Mouse (Mus musculus) monocyte, adult 2 months (primary cell): ENCODE results near the gene Barhl2.

Experiments
- DNase-seq, 2 experiments: peaks; one replicate each; pipeline ENCODE4 v3.0.0; 2022; ENCODE audit warnings: low spot score in 2 of 2, low read depth in 1 of 2

Gene Barhl2

DNA sequence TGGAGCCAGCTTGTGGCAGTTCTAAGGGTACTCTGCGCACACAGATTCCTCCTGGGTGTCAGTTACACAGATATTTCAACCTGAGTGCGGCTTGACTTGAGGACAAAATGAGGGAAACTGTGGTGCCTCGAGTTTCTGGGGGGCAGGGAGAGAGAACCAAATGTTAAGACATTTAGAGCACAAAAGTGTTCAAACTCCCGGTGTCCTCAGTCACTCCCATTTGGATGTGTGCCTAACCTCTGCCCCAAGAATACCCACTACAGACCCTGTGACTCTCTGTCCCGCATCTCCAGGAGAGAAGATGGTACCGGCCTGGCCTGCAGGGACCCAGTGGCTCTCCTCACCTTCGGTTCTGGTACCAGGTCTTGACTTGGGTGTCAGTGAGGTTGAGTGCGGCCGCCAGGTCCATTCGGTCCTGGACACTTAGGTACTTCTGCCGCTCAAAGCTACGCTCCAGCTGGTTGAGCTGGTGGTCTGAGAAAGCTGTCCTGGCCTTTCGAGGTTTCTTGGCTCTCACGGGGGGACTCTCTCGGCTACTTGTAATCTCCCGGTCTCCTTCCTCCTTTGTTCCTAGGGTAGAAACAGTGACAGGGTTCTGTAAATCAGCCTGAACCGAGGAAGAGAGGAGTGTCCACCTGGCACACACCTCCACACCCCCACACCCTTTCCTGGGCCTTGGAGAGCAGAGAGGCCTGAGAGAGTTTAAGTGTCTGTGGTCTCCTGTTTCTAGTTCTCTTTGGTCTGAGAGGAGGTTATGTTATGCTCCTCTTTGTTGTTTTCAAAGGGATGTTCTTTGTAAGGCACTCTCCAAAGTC is 2.7 kb downstream of the Barhl2 start:
- DNase-seq: no peak

- DNase-seq: no peak
Measured at GRCm38 (mm10) chr5:106454411-106455105, 3.4 kb downstream of the Barhl2 start.

DNA sequence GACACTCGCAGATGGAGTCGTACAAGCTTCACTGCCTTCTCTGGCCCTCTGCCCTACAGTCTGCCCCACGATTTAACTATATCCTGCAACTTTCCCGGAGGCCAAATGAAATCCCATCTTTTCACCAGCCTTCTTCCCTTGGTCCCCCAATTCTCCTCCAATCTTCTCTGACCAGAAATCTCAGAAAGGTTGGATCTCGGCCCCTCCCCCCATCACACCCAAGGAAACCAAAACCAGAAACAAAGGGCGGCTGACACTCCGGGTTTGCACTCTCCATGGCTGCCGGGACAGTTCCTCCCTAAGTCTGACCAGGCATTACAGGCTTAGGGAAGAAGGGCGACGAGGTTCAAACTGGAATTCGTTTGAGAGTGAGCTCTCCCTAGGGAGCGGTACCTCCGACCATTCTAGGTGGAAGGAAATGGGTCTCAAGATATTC is 4.1 kb downstream of the Barhl2 start:
- no peak for DNase-seq

DNA sequence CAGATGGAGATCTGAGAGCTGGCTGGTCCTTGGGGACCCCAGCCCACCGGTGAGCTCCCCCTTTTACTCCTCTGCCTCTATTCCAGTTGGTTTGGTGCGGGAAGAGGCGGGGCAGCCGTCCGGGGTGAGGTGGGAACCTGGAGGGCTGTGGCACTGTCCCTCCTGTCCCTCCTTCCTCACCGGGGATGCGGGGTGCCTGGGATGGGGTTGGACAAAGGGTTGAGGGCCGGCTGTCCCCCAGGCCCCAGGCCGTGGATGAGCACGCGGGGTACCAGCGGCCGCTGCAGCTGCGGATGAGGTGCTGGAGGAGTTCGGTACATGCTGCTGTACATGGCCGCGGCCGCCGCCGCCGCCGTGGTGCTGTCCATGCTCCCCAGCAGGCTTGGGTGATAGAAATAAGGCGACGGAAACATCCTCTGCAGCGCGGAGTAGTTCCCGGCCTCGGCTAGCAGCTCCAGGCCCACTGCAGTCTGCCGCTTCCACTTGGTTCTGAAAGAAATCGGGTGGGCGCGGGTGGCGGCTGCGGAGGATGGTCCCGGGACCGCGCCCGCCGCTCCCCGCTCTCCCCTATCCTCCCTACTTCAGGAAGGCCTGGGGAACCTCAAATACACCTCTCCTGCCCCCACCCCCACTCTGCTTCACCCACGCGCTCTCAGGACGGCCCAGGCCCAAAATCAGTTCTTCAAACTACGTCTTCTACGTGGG is 4.6 kb downstream of the Barhl2 start:
- DNase-seq: no peak

- DNase-seq: no peak
Measured at GRCm38 (mm10) chr5:106452686-106453085, 5.3 kb downstream of the Barhl2 start.

DNA sequence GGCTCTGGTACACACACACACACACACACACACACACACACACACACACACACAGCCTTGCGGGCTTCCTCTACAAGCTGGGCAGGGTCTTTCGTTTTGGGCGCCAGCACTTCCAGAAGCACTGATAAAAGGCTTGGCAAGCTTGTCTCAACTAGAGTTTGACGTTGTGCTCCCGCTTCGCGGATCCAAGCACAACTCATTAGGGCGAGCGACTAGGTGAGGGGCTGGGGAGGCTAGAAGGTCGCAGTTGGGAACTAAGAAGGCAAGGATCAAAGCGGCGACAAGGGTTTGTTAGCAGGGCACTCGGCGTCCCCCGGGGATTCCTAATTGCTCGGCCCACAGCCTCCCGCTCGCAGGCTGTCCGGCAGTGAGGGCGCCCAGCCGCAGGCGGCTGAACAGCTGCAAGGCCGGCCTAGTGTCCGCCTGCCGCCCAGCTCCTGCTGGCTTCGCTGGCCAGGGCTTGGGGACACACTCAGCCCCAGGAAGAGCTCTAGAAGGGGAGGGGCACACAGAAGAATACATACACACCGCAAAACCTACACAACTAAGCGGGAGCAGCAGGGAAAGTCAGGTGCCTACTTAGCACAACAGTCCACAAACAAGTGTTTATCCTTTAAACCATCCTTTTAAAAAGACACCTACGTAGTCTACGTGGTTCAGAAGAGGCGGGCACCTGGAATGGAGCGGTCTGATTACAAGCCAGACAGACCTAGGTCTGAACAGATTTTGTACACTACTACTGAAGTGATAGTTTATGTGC is 6.1 kb downstream of the Barhl2 start:
- no peak for DNase-seq

DNA sequence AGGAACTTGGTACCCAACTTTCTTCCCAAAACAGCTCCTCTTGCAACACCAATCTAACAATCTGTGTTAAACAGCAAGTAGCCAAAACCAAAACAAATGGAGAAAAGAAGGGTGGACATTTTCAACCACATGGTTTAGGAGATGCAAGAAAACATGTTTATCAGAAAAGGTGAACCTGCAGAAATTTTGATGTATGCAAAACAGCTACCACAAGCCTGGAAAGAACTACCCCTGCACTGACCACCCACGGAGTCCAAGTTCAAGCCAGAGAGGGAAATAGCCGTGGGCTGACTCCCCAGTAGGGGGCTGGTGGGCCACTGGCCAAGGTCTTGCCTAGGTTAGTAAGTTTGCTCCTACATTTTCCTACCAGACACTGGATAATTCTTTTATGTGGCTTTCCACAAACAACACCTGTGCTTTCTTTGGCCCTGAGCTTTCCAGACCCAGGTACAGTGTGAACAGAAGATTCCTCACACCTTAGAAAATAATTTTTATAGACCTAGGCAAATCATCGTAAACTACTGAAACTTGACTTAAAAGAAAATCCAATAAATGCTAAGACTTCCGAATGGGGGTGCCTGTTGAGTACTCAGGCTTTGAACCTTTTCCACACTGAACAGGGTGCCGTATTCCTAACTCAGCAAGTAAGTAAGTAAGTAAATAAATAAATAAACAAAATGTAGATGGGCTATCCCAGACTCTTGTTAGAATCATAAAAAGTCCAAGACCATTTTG is 7.4 kb downstream of the Barhl2 start:
- DNase-seq: no peak

DNA sequence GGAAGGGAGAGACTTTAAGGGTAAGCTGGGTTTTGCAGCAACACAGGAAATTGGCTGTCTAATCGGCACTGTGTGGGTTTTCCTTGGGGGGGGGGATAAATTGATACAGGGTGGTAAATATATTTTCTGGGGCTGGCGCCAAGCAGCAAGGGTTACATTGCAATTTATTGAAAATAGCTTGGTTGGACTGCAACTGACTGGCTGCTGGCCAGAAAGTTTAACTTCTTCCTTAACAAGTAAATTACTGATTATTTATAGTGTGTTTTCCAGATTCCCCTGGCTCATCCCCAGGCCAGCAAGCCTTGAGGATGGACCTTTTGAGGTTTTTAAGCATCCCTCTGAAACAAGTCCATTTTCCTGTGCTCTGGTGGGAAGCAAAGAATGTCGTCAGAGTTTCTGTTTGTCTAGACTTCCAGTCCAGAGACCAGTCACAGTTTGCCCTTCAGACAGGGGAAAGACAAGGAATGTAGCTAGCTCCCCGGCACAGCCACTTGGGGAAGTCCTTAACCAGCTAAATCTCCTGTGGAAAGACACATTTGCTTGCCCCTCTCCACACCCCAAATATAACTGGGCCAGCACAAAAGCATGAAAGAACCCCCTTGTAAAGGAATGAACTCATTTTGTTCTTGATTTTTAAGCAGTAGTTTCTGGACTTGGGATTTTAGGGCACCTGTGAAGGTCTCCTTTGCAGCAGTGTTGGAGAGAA is 8.1 kb downstream of the Barhl2 start:
- DNase-seq: no peak

- DNase-seq: no peak
Measured at GRCm38 (mm10) chr5:106448798-106449125, 9.2 kb downstream of the Barhl2 start.

GRCm38 (mm10) chr5:106447951-106448797 is 9.8 kb downstream of the Barhl2 start:
- DNase-seq: no peak

DNA sequence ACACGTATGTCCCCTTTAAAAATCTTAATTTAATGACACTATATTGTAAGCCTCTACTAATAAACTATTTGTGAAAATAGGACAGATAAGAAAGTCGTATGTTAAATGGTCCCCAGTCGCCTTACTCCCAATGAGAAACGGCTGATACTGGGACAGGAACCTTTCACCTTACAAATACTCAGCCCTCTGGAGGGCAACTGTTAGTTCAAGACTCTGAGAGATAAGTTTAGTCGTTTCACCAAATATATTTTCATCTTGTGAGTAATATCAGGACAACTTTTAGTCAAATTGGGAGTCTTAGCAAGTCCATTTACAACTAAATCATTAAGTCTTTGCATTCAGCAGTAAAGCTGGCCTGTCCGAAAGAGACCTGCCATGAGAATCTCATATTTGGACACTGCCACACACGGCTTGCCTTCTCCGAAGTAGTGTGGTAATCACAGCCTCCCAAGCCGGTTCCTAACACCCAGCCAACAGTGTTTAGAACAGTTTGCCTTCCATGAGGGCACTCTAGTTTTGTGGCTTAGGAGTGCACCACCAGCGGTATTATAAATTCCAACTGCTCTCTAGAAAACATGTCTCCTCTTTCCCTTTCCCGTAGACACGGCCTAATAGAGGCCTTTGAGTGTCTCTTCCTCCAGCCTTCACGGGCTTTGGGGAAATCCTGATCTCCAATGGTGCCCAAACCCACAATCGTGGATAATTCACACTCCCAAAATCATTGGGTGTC is 10.7 kb downstream of the Barhl2 start:
- no peak for DNase-seq

GRCm38 (mm10) chr5:106446593-106446992 is 11.4 kb downstream of the Barhl2 start:
- DNase-seq: no peak

DNA sequence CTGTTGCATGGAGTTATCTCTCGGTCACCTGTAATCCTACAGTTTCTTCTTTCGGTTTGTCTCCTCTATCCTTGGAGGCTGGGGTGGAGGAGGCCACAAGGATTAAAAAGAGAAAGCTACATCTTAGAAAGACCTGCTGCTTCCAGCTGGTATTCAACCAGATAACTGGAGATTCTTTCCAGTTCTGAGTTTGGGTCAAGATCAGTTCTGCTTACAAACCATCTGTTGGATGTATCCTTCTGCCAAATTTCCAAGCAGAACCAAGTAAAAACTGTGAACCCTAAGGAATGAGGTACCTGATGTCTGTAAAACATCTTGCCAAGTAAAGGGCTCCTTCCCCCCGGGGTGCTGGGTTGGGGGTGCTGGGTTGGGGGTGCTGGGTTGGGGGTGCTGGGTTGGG is 12.3 kb downstream of the Barhl2 start:
- DNase-seq: no peak

DNA sequence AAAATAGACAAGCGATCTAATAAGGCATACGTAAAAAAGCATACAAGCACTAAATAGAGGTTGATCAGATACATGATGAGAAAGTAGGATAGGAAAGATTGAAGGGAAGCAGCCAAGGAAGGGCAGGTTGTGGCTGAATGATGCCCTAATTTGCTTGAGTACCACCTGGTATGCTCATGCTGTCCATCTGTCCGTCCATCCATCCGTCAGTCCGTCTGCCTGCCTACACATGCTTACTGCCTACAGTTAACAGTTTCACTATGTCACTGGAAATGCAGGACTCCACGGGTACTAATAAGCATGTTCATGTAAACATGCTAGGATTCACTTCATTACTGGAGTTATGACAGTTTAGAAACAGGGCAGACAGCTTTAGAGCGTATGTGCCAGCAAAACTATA is 19.1 kb downstream of the Barhl2 start:
- DNase-seq: no peak

DNA sequence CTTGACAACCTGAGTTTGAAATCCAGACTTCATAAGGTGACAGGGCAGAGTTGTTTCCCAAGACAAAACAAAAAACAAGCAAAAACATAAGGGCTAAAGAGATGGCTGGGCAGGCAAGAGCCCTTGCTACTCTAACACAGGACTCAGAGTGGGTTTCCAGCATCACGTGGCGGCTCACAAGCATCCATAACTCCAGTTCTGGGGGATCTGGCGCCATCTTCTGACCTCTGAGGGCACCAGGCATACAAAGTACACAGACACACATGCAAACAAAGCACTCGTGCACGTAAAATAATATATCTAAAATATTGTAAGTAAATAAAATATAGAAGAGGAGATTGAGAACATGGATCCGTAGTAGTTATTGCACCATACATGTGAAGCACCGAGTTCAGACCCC is 31.9 kb downstream of the Barhl2 start:
- DNase-seq: no peak

GRCm38 (mm10) chr5:106420871-106421270 is 37.1 kb downstream of the Barhl2 start:
- no peak for DNase-seq

GRCm38 (mm10) chr5:106420370-106420769 is 37.6 kb downstream of the Barhl2 start:
- DNase-seq: no peak

- no peak for DNase-seq
Measured at GRCm38 (mm10) chr5:106417210-106417609, 40.8 kb downstream of the Barhl2 start.

DNA sequence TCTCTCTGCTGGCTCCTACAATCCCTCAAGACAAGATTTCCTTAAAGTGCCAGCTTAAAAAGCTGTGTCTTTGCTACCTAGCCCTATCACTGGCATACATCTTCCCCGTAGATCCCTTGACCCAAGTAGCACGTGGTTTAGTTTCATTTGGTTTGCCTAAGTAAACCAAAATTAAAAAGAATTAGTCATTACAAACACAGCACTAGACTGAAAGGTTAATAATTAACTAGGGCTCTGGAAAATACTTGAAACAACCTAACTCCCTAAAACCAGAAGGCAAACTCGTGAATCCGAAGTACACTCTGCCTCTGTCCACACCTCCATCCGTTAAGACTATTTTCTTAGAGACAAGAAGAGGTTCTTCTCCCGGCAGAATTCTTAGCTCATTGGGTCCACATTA is 41.4 kb downstream of the Barhl2 start:
- no peak for DNase-seq
